Mouse (Mus musculus): ENCODE results near the gene Efna1. TPM values are rescaled to one million over a fixed set of nuclear protein-coding genes. Genes with fewer than 3 reads are reported as not detected.

Efna1 gene
- total and polyA plus RNA-seq, 2 experiments from 2014 or later, result 5.9 to 10.9 TPM

GRCm38 (mm10) chr3:89225918-89226317 is 55.0 kb downstream of the Efna1 start:
- Histone ChIP-seq H3K27me3 (ENCODE audit: insufficient read depth, low read length) (no peaks in the 10 kb centered on the region), H3K4me2 (ENCODE audit: low read depth, low read length) (peak overlapping the region; percentile 68), H3K9me3 (ENCODE audit: low read length) (no peaks in the 10 kb centered on the region), H3K36me3 (ENCODE audit: insufficient read depth, low read length) (no peaks in the 10 kb centered on the region), H3K4me1 (ENCODE audit: insufficient read depth, low read length) (peaks cover 12% of the 10 kb centered on the region; the same call in 1 of the 2 replicates), H3K4me3 (ENCODE audit: low read length) (peak overlapping the region; percentile 40), H3K9ac (replicated peaks; ENCODE audit: low read length) (peak overlapping the region; percentile 41), H3K27ac (peak overlapping the region; percentile 78)
- DNase-seq (ENCODE audit: low spot score) (peak; percentile 81), ATAC-seq (peak; percentile 62)
- no peak for TF ChIP-seq CTCF (IDR thresholded peaks at IDR 0.05; ENCODE audit: low read depth)
- 25% methylated on average over 4 of the region's 4 CpGs for WGBS

- H3K36me3 ChIP-seq (ENCODE audit: insufficient read depth, low read length), result no peaks in the 10 kb centered on the region
- no peaks in the 10 kb centered on the region for H3K27me3 ChIP-seq (ENCODE audit: insufficient read depth, low read length)
- H3K9ac ChIP-seq (replicated peaks; ENCODE audit: low read length), result peak overlapping the region; percentile 41
- no peaks in the 10 kb centered on the region for H3K9me3 ChIP-seq (ENCODE audit: low read length)
- no peak for TF ChIP-seq CTCF (IDR thresholded peaks at IDR 0.05; ENCODE audit: low read depth)
- ATAC-seq (no peak), DNase-seq (ENCODE audit: low spot score) (no peak)
- WGBS, result 29% methylated on average over 12 of the region's 12 CpGs
- peak overlapping the region; percentile 68 for H3K4me2 ChIP-seq (ENCODE audit: low read depth, low read length)
- H3K4me1 ChIP-seq (ENCODE audit: insufficient read depth, low read length), result peaks cover 12% of the 10 kb centered on the region; the same call in 1 of the 2 replicates
- peak overlapping the region; percentile 40 for H3K4me3 ChIP-seq (ENCODE audit: low read length)
- peak overlapping the region; percentile 78 for H3K27ac ChIP-seq
Observed at GRCm38 (mm10) chr3:89225321-89225815, 55.6 kb downstream of the Efna1 start.

GRCm38 (mm10) chr3:89224796-89225195 is 56.1 kb downstream of the Efna1 start:
- Histone ChIP-seq H3K4me1 (ENCODE audit: insufficient read depth, low read length) (peaks cover 12% of the 10 kb centered on the region; the same call in 1 of the 2 replicates), H3K4me2 (ENCODE audit: low read depth, low read length) (peak overlapping the region; percentile 68), H3K36me3 (ENCODE audit: insufficient read depth, low read length) (no peaks in the 10 kb centered on the region), H3K9me3 (ENCODE audit: low read length) (no peaks in the 10 kb centered on the region), H3K27ac (peak overlapping the region; percentile 78), H3K9ac (replicated peaks; ENCODE audit: low read length) (peak overlapping the region; percentile 41), H3K27me3 (ENCODE audit: insufficient read depth, low read length) (no peaks in the 10 kb centered on the region), H3K4me3 (ENCODE audit: low read length) (peak overlapping the region; percentile 40)
- ATAC-seq (no peak), DNase-seq (ENCODE audit: low spot score) (no peak)
- TF ChIP-seq CTCF (IDR thresholded peaks at IDR 0.05; ENCODE audit: low read depth), result no peak
- WGBS, result 29% methylated on average over 11 of the region's 11 CpGs

MicroRNA genes within 50 kb of the gene (microRNA counts, 519-probe panel; counts per million panel counts)
- microRNA mmu-miR-92b, result 3,155 counts per million, percentile 52 among the panel's probes with 10 or more counts

Small RNA genes within 50 kb of the gene (microRNA-seq; reads per million reads assigned to microRNA genes)
- gene Mir92b, result 2,867 to 3,418 reads per million in 2 experiments

Other genes starting within 250 kb of the Efna1 start
- gene Rusc1, start 187.8 kb downstream of the Efna1 start, total RNA-seq (2014; rRNA removed), result 190 and 197 TPM in 2 replicates
- 86.0 and 95.6 TPM in 2 replicates for gene Rusc1, start 187.8 kb downstream of the Efna1 start, polyA plus RNA-seq (2015; fragmentation: Nextera tagmentation; extraction: Ambion mirVana)
- not detected in 2 replicates for gene Gm43738, start 180.0 kb downstream of the Efna1 start, total RNA-seq (2014; rRNA removed)
- gene Gm43738, start 180.0 kb downstream of the Efna1 start, polyA plus RNA-seq (2015; fragmentation: Nextera tagmentation; extraction: Ambion mirVana), result not detected in 2 replicates
- gene Fdps, start 179.2 kb downstream of the Efna1 start, total RNA-seq (2014; rRNA removed), result 340 and 366 TPM in 2 replicates
- gene Fdps, start 179.2 kb downstream of the Efna1 start, polyA plus RNA-seq (2015; fragmentation: Nextera tagmentation; extraction: Ambion mirVana), result 310 and 341 TPM in 2 replicates
- gene Pklr, start 145.0 kb downstream of the Efna1 start, total RNA-seq (2014; rRNA removed), result not detected in 2 replicates
- gene Pklr, start 145.0 kb downstream of the Efna1 start, polyA plus RNA-seq (2015; fragmentation: Nextera tagmentation; extraction: Ambion mirVana), result 0.10 and 0.21 TPM in 2 replicates
- 83.8 and 85.7 TPM in 2 replicates for gene Hcn3, start 120.9 kb downstream of the Efna1 start, total RNA-seq (2014; rRNA removed)
- gene Hcn3, start 120.9 kb downstream of the Efna1 start, polyA plus RNA-seq (2015; fragmentation: Nextera tagmentation; extraction: Ambion mirVana), result 33.5 and 38.1 TPM in 2 replicates
- 36.3 and 43.1 TPM in 2 replicates for gene Clk2, start 116.3 kb downstream of the Efna1 start, total RNA-seq (2014; rRNA removed)
- 13.3 and 13.7 TPM in 2 replicates for gene Clk2, start 116.3 kb downstream of the Efna1 start, polyA plus RNA-seq (2015; fragmentation: Nextera tagmentation; extraction: Ambion mirVana)
- 60.4 and 77.5 TPM in 2 replicates for gene Scamp3, start 103.7 kb downstream of the Efna1 start, total RNA-seq (2014; rRNA removed)
- 139 and 143 TPM in 2 replicates for gene Scamp3, start 103.7 kb downstream of the Efna1 start, polyA plus RNA-seq (2015; fragmentation: Nextera tagmentation; extraction: Ambion mirVana)
- 15.2 and 19.7 TPM in 2 replicates for gene Fam189b, start 98.0 kb downstream of the Efna1 start, total RNA-seq (2014; rRNA removed)
- gene Fam189b, start 98.0 kb downstream of the Efna1 start, polyA plus RNA-seq (2015; fragmentation: Nextera tagmentation; extraction: Ambion mirVana), result 29.1 and 29.2 TPM in 2 replicates
- gene Gba, start 78.2 kb downstream of the Efna1 start, total RNA-seq (2014; rRNA removed), result 62.5 and 77.4 TPM in 2 replicates
- gene Gba, start 78.2 kb downstream of the Efna1 start, polyA plus RNA-seq (2015; fragmentation: Nextera tagmentation; extraction: Ambion mirVana), result 45.8 and 46.8 TPM in 2 replicates
- 29.4 and 37.9 TPM in 2 replicates for gene Thbs3, start 66.0 kb downstream of the Efna1 start, total RNA-seq (2014; rRNA removed)
- gene Thbs3, start 66.0 kb downstream of the Efna1 start, polyA plus RNA-seq (2015; fragmentation: Nextera tagmentation; extraction: Ambion mirVana), result 36.8 and 37.2 TPM in 2 replicates
- gene Mtx1, start 54.1 kb downstream of the Efna1 start, total RNA-seq (2014; rRNA removed), result 103 and 130 TPM in 2 replicates
- 186 TPM in 2 replicates for gene Mtx1, start 54.1 kb downstream of the Efna1 start, polyA plus RNA-seq (2015; fragmentation: Nextera tagmentation; extraction: Ambion mirVana)
- 1.9 TPM in 2 replicates for gene Muc1, start 52.1 kb downstream of the Efna1 start, total RNA-seq (2014; rRNA removed)
- 0.82 and 1.5 TPM in 2 replicates for gene Muc1, start 52.1 kb downstream of the Efna1 start, polyA plus RNA-seq (2015; fragmentation: Nextera tagmentation; extraction: Ambion mirVana)
- gene Krtcap2, start 35.2 kb downstream of the Efna1 start, total RNA-seq (2014; rRNA removed), result 74.9 and 111 TPM in 2 replicates
- gene Krtcap2, start 35.2 kb downstream of the Efna1 start, polyA plus RNA-seq (2015; fragmentation: Nextera tagmentation; extraction: Ambion mirVana), result 250 and 268 TPM in 2 replicates
- 97.9 and 101 TPM in 2 replicates for gene Trim46, start 34.8 kb downstream of the Efna1 start, total RNA-seq (2014; rRNA removed)
- 42.9 and 49.8 TPM in 2 replicates for gene Trim46, start 34.8 kb downstream of the Efna1 start, polyA plus RNA-seq (2015; fragmentation: Nextera tagmentation; extraction: Ambion mirVana)
- gene Dpm3, start 21.8 kb downstream of the Efna1 start, total RNA-seq (2014; rRNA removed), result 295 and 347 TPM in 2 replicates
- 95.5 and 97.8 TPM in 2 replicates for gene Dpm3, start 21.8 kb downstream of the Efna1 start, polyA plus RNA-seq (2015; fragmentation: Nextera tagmentation; extraction: Ambion mirVana)
- gene Slc50a1, start 10.6 kb downstream of the Efna1 start, total RNA-seq (2014; rRNA removed), result 30.1 and 30.8 TPM in 2 replicates
- 47.2 and 49.1 TPM in 2 replicates for gene Slc50a1, start 10.6 kb downstream of the Efna1 start, polyA plus RNA-seq (2015; fragmentation: Nextera tagmentation; extraction: Ambion mirVana)
- 107 and 171 TPM in 2 replicates for gene Efna3, start 41.8 kb upstream of the Efna1 start, total RNA-seq (2014; rRNA removed)
- 57.0 and 61.4 TPM in 2 replicates for gene Efna3, start 41.8 kb upstream of the Efna1 start, polyA plus RNA-seq (2015; fragmentation: Nextera tagmentation; extraction: Ambion mirVana)
- 7.6 and 9.6 TPM in 2 replicates for gene Efna4, start 56.9 kb upstream of the Efna1 start, total RNA-seq (2014; rRNA removed)
- 3.5 and 4.2 TPM in 2 replicates for gene Efna4, start 56.9 kb upstream of the Efna1 start, polyA plus RNA-seq (2015; fragmentation: Nextera tagmentation; extraction: Ambion mirVana)
- gene Adam15, start 68.9 kb upstream of the Efna1 start, total RNA-seq (2014; rRNA removed), result 94.4 and 107 TPM in 2 replicates
- 67.6 and 73.2 TPM in 2 replicates for gene Adam15, start 68.9 kb upstream of the Efna1 start, polyA plus RNA-seq (2015; fragmentation: Nextera tagmentation; extraction: Ambion mirVana)
- 0.07 and 0.31 TPM in 2 replicates for gene Dcst2, start 80.8 kb upstream of the Efna1 start, total RNA-seq (2014; rRNA removed)
- 0.20 and 0.42 TPM in 2 replicates for gene Dcst2, start 80.8 kb upstream of the Efna1 start, polyA plus RNA-seq (2015; fragmentation: Nextera tagmentation; extraction: Ambion mirVana)
- gene Dcst1, start 84.1 kb upstream of the Efna1 start, total RNA-seq (2014; rRNA removed), result 0.05 TPM in 1 of 2 replicates, not detected in the other
- gene Dcst1, start 84.1 kb upstream of the Efna1 start, polyA plus RNA-seq (2015; fragmentation: Nextera tagmentation; extraction: Ambion mirVana), result 1.00 and 1.1 TPM in 2 replicates
- 3.7 and 5.4 TPM in 2 replicates for gene Zbtb7b, start 113.6 kb upstream of the Efna1 start, total RNA-seq (2014; rRNA removed)
- 0.73 and 0.82 TPM in 2 replicates for gene Zbtb7b, start 113.6 kb upstream of the Efna1 start, polyA plus RNA-seq (2015; fragmentation: Nextera tagmentation; extraction: Ambion mirVana)
- gene Lenep, start 121.7 kb upstream of the Efna1 start, total RNA-seq (2014; rRNA removed), result not detected in 2 replicates
- gene Lenep, start 121.7 kb upstream of the Efna1 start, polyA plus RNA-seq (2015; fragmentation: Nextera tagmentation; extraction: Ambion mirVana), result not detected in 2 replicates
- 32.1 and 40.7 TPM in 2 replicates for gene Flad1, start 130.7 kb upstream of the Efna1 start, total RNA-seq (2014; rRNA removed)
- gene Flad1, start 130.7 kb upstream of the Efna1 start, polyA plus RNA-seq (2015; fragmentation: Nextera tagmentation; extraction: Ambion mirVana), result 23.8 and 26.8 TPM in 2 replicates
- gene Cks1b, start 137.2 kb upstream of the Efna1 start, total RNA-seq (2014; rRNA removed), result 43.6 and 45.6 TPM in 2 replicates
- 103 and 107 TPM in 2 replicates for gene Cks1b, start 137.2 kb upstream of the Efna1 start, polyA plus RNA-seq (2015; fragmentation: Nextera tagmentation; extraction: Ambion mirVana)
- gene Shc1, start 137.3 kb upstream of the Efna1 start, total RNA-seq (2014; rRNA removed), result 29.6 and 33.4 TPM in 2 replicates
- 12.8 and 13.9 TPM in 2 replicates for gene Shc1, start 137.3 kb upstream of the Efna1 start, polyA plus RNA-seq (2015; fragmentation: Nextera tagmentation; extraction: Ambion mirVana)
- 74.1 and 74.7 TPM in 2 replicates for gene Pygo2, start 149.1 kb upstream of the Efna1 start, total RNA-seq (2014; rRNA removed)
- 28.8 and 31.0 TPM in 2 replicates for gene Pygo2, start 149.1 kb upstream of the Efna1 start, polyA plus RNA-seq (2015; fragmentation: Nextera tagmentation; extraction: Ambion mirVana)
- gene Pbxip1, start 155.6 kb upstream of the Efna1 start, total RNA-seq (2014; rRNA removed), result 22.5 and 33.6 TPM in 2 replicates
- gene Pbxip1, start 155.6 kb upstream of the Efna1 start, polyA plus RNA-seq (2015; fragmentation: Nextera tagmentation; extraction: Ambion mirVana), result 28.5 and 31.3 TPM in 2 replicates
- gene Pmvk, start 173.4 kb upstream of the Efna1 start, total RNA-seq (2014; rRNA removed), result 65.4 and 74.2 TPM in 2 replicates
- 117 and 120 TPM in 2 replicates for gene Pmvk, start 173.4 kb upstream of the Efna1 start, polyA plus RNA-seq (2015; fragmentation: Nextera tagmentation; extraction: Ambion mirVana)
- gene Kcnn3, start 239.0 kb upstream of the Efna1 start, total RNA-seq (2014; rRNA removed), result 20.8 and 27.3 TPM in 2 replicates
- gene Kcnn3, start 239.0 kb upstream of the Efna1 start, polyA plus RNA-seq (2015; fragmentation: Nextera tagmentation; extraction: Ambion mirVana), result 7.2 and 7.4 TPM in 2 replicates